Mouse (Mus musculus): ENCODE results near the gene 4933407L21Rik.

DNA sequence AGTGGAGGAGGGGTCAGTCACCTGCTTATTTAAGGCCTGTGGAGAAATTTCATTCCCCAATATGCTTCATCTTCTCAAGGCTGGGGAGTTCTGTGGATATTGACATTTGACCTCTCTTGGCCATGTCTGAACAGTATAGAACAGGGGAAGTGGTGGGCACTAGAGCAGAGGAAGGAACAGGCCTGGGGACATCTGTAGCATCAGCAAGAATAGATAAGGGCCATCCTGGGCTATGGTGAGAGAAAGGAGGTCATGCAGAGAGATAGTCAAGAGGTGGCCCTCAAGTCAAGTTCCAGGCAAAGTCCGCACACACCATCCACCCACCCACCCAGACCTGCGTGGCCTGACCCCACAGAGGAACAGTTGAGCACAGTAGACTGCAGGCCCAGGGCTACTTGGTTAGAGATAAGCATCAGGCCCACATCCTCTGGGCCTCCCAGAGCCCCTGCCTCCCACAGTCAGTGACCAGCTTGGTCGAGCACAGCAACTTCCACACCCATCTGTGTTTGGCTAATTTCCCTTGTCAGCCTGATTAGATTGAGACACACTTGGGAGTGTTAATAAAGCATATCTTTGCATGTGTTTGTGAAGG is 26.7 kb upstream of the 4933407L21Rik start:
- no peak for TF ChIP-seq CTCF (IDR thresholded peaks at IDR 0.05; ENCODE audit: insufficient read depth, low read depth, low read length)
- TF ChIP-seq POLR2A (IDR thresholded peaks at IDR 0.05; ENCODE audit: insufficient read depth, low read depth, low read length): no peak

Data from olfactory bulb, adult 2 months (tissue).